Mouse (Mus musculus) cerebellum, adult 2 months (tissue): ENCODE measurements around the gene Rpl27. TPM values are rescaled to one million over a fixed set of nuclear protein-coding genes. Genes with fewer than 3 reads are reported as not detected.
"Not testable (repeated sequence)": the region's sequence is repeated elsewhere in the genome, so short reads cannot be mapped to it uniquely, and the experiment has no call there.

Experiments used
- DNase-seq, 2 experiments: peaks; one replicate each; pipeline ENCODE4 v3.0.0; 2021
- H3K27ac ChIP-seq: fragments of 200-500 bp; 2 replicates; pipeline ENCODE4 v1.5.1; 2012; ENCODE audit warnings: low read length, control low read depth, inconsistent platforms; ENCODE audit not compliant: insufficient read depth
- H3K27me3 ChIP-seq: fragments of 200-500 bp; 2 replicates; pipeline ENCODE4 v1.6.1; 2012; ENCODE audit warnings: inconsistent platforms, mild to moderate bottlenecking, low read length, moderate library complexity; ENCODE audit not compliant: control insufficient read depth, insufficient read depth
- H3K4me1 ChIP-seq: fragments of 200-500 bp; 2 replicates; pipeline ENCODE4 v1.6.1; 2011; ENCODE audit warnings: low read length; ENCODE audit not compliant: control insufficient read depth, insufficient read depth
- H3K4me3 ChIP-seq: fragments of 200-500 bp; replicated peaks from 2 replicates; pipeline ENCODE3; 2011; ENCODE audit warnings: mild to moderate bottlenecking, low read depth, low read length, control low read depth; ENCODE audit not compliant: insufficient read depth
- CTCF ChIP-seq: fragments of 200-500 bp; IDR thresholded peaks from 2 replicates; pipeline ENCODE4 v1.5.1; 2011; ENCODE audit warnings: low read depth, mild to moderate bottlenecking, control low read depth, low read length, moderate library complexity, borderline replicate concordance; ENCODE audit not compliant: insufficient read depth
- POLR2A ChIP-seq: fragments of 200-500 bp; IDR thresholded peaks from 2 replicates; pipeline ENCODE4 v1.6.1; 2011; ENCODE audit warnings: low read length, control low read depth, borderline replicate concordance; ENCODE audit not compliant: insufficient read depth
- WGBS: fragments of 180-500 bp; shearing (Covaris S2); methylation state at CpG from one replicate; pipeline ENCODE4 v1.1.7; 2018; 5-methylcytosine and 5-hydroxymethylcytosine counted together
- polyA plus RNA-seq: library from polyadenylated mRNA; depleted of rRNA; stranded (reverse); fragments of >200 nt; gene quantifications from 2 replicates; pipeline ENCODE4 v1.2.3, GENCODE M21; 2012

The Rpl27 gene
- polyA plus RNA-seq, 1 experiment, result 422 TPM

- peak; percentile 62 to 74 for DNase-seq
- Histone ChIP-seq H3K4me1 (no peaks in the 10 kb centered on the region; the same call in 1 of the 2 replicates), H3K27ac (no peak overlapping the region), H3K27me3 (no peaks in the 10 kb centered on the region), H3K4me3 (peak overlapping the region; percentile 84)
- TF ChIP-seq CTCF (0 out of 2 replicates have a peak, but pooled peaks have one; percentile 20), POLR2A (no peak)
- under 1% methylated on average over 49 of the region's 54 CpGs for WGBS
Measured at GRCm38 (mm10) chr11:101467477-101468262, 25.6 kb downstream of the Rpl27 start.

GRCm38 (mm10) chr11:101468263-101468688, 26.2 kb downstream of the Rpl27 start:
- TF ChIP-seq POLR2A (no peak), CTCF (no peak)
- H3K4me1 ChIP-seq, result no peaks in the 10 kb centered on the region; the same call in 1 of the 2 replicates
- 0 out of 2 replicates have a peak overlapping the region, but pooled peaks have one; percentile 11 for H3K27ac ChIP-seq
- H3K4me3 ChIP-seq, result peak overlapping the region; percentile 84
- DNase-seq, result peak in 1 of 2 experiments; percentile 54
- H3K27me3 ChIP-seq, result no peaks in the 10 kb centered on the region
- WGBS, result 1% methylated on average over 24 of the region's 31 CpGs

GRCm38 (mm10) chr11:101468731-101469130, 26.6 kb downstream of the Rpl27 start:
- 8% methylated on average over 13 of the region's 13 CpGs for WGBS
- TF ChIP-seq POLR2A, result no peak
- Histone ChIP-seq H3K27me3 (no peaks in the 10 kb centered on the region), H3K27ac (0 out of 2 replicates have a peak overlapping the region, but pooled peaks have one; percentile 11), H3K4me3 (peak overlapping the region; percentile 84), H3K4me1 (no peaks in the 10 kb centered on the region; the same call in 1 of the 2 replicates)
- peak in 1 of 2 experiments; percentile 22 for DNase-seq

- H3K27ac ChIP-seq, result no peak overlapping the region
- H3K27me3 ChIP-seq, result no peaks in the 10 kb centered on the region
- DNase-seq, result no peak
- H3K4me1 ChIP-seq, result no peaks in the 10 kb centered on the region; the same call in 1 of the 2 replicates
- no peak overlapping the region for H3K4me3 ChIP-seq
- no peak for TF ChIP-seq CTCF
- no peak for TF ChIP-seq POLR2A
- 67% methylated on average over 4 of the region's 4 CpGs for WGBS
Measured at GRCm38 (mm10) chr11:101469155-101469554, 27.1 kb downstream of the Rpl27 start.

- 36% methylated on average over 7 of the region's 7 CpGs for WGBS
- DNase-seq, result no peak
- no peak overlapping the region for H3K27ac ChIP-seq
- TF ChIP-seq CTCF (no peak), POLR2A (no peak)
- H3K4me1 ChIP-seq, result no peaks in the 10 kb centered on the region; the same call in 1 of the 2 replicates
- H3K4me3 ChIP-seq, result no peak overlapping the region
- H3K27me3 ChIP-seq, result no peaks in the 10 kb centered on the region
Measured at GRCm38 (mm10) chr11:101470206-101470605, 28.1 kb downstream of the Rpl27 start.

- H3K27me3 ChIP-seq, result no peaks in the 10 kb centered on the region
- H3K4me1 ChIP-seq, result no peaks in the 10 kb centered on the region; the same call in 1 of the 2 replicates
- DNase-seq, result peak in 1 of 2 experiments; percentile 24
- H3K27ac ChIP-seq, result no peak overlapping the region; the same call in 1 of the 2 replicates
- 23% methylated on average over 3 of the region's 3 CpGs for WGBS
- TF ChIP-seq CTCF (no peak), POLR2A (no peak)
- H3K4me3 ChIP-seq, result no peak overlapping the region
Measured at GRCm38 (mm10) chr11:101471926-101472325, 29.8 kb downstream of the Rpl27 start.

GRCm38 (mm10) chr11:101472336-101472735, 30.2 kb downstream of the Rpl27 start:
- TF ChIP-seq CTCF (no peak), POLR2A (no peak)
- no peak overlapping the region for H3K4me3 ChIP-seq
- H3K27ac ChIP-seq, result no peak overlapping the region
- no peaks in the 10 kb centered on the region; the same call in 1 of the 2 replicates for H3K4me1 ChIP-seq
- DNase-seq, result peak in 1 of 2 experiments; percentile 43
- 33% methylated on average over 7 of the region's 7 CpGs for WGBS
- no peaks in the 10 kb centered on the region for H3K27me3 ChIP-seq

- 77% methylated on average over 1 of the region's 1 CpGs for WGBS
- not testable (repeated sequence) for DNase-seq, H3K27me3 ChIP-seq, H3K4me3 ChIP-seq, H3K4me1 ChIP-seq, H3K27ac ChIP-seq
Measured at GRCm38 (mm10) chr11:101473686-101474085, 31.6 kb downstream of the Rpl27 start.
